Mouse (Mus musculus) bone marrow macrophage, adult 2 months (primary cell): ENCODE results near the gene Gstp1. TPM values are rescaled to one million over a fixed set of nuclear protein-coding genes. Genes with fewer than 3 reads are reported as not detected.

Source experiments
- H3K27ac ChIP-seq: 2 replicates; pipeline ENCODE4 v1.5.1; 2012; ENCODE audit warnings: low read depth, low read length; ENCODE audit not compliant: insufficient read depth
- H3K4me1 ChIP-seq: 2 replicates; pipeline ENCODE4 v1.6.1; 2012; ENCODE audit warnings: low read length; ENCODE audit not compliant: control insufficient read depth, insufficient read depth
- H3K4me3 ChIP-seq: 2 replicates; pipeline ENCODE4 v1.5.1; 2012; ENCODE audit warnings: mild to moderate bottlenecking, low read length, moderate library complexity; ENCODE audit not compliant: insufficient read depth
- CTCF ChIP-seq: IDR thresholded peaks from 2 replicates; pipeline ENCODE4 v1.5.1; 2012; ENCODE audit warnings: low read depth, mild to moderate bottlenecking, low read length, moderate library complexity
- POLR2A ChIP-seq: IDR thresholded peaks from 2 replicates; pipeline ENCODE4 v1.6.1; 2012; ENCODE audit warnings: mild to moderate bottlenecking, low read depth, low read length, borderline replicate concordance
- polyA plus RNA-seq: library from polyadenylated mRNA; stranded (reverse); fragments of >200 nt; gene quantifications from 2 replicates; pipeline ENCODE4 v1.2.4, GENCODE M21; 2012; ENCODE audit not compliant: missing spikeins, insufficient read depth, insufficient read length

Gstp1 gene
- polyA plus RNA-seq, 1 experiment, result 103 TPM

GRCm38 (mm10) chr19:4013066-4013465 lies 24.7 kb downstream of the Gstp1 start:
- peak; percentile 24; the same call in 1 of the 2 replicates for TF ChIP-seq CTCF
- TF ChIP-seq POLR2A, result no peak
- H3K27ac ChIP-seq, result no peak overlapping the region
- H3K4me3 ChIP-seq, result peak overlapping the region; percentile 31
- H3K4me1 ChIP-seq, result peaks cover 6% of the 10 kb centered on the region

GRCm38 (mm10) chr19:4012432-4013022 lies 25.3 kb downstream of the Gstp1 start, which contains the start of gene Ndufv1:
Gene Ndufv1 (minus strand): TSS chr19:4012806.
- no peak for TF ChIP-seq CTCF
- TF ChIP-seq POLR2A, result no peak
- peaks cover 6% of the 10 kb centered on the region for H3K4me1 ChIP-seq
- peak within 1 kb of the TSS; percentile 20 for H3K27ac ChIP-seq
- H3K4me3 ChIP-seq, result peak within 1 kb of the TSS; percentile 91

- no peak overlapping the region for H3K4me3 ChIP-seq
- no peak for TF ChIP-seq CTCF
- TF ChIP-seq POLR2A, result no peak
- peaks cover 6% of the 10 kb centered on the region for H3K4me1 ChIP-seq
- H3K27ac ChIP-seq, result no peak overlapping the region
These were observed 26.7 kb downstream of the Gstp1 start for GRCm38 (mm10) chr19:4011086-4011485.

GRCm38 (mm10) chr19:4005971-4006370 lies 31.8 kb downstream of the Gstp1 start:
- Histone ChIP-seq H3K4me3 (no peak overlapping the region), H3K27ac (no peak overlapping the region), H3K4me1 (peaks cover 5% of the 10 kb centered on the region)
- TF ChIP-seq CTCF (no peak), POLR2A (no peak)

GRCm38 (mm10) chr19:4005091-4005490 lies 32.7 kb downstream of the Gstp1 start:
- no peak overlapping the region for H3K4me3 ChIP-seq
- no peak overlapping the region for H3K27ac ChIP-seq
- H3K4me1 ChIP-seq, result peaks cover 7% of the 10 kb centered on the region
- no peak for TF ChIP-seq CTCF
- no peak for TF ChIP-seq POLR2A

GRCm38 (mm10) chr19:4004331-4004730 lies 33.5 kb downstream of the Gstp1 start:
- no peak for TF ChIP-seq POLR2A
- TF ChIP-seq CTCF, result no peak
- peaks cover 11% of the 10 kb centered on the region for H3K4me1 ChIP-seq
- H3K27ac ChIP-seq, result no peak overlapping the region
- no peak overlapping the region for H3K4me3 ChIP-seq

GRCm38 (mm10) chr19:4003641-4004040 lies 34.1 kb downstream of the Gstp1 start:
- TF ChIP-seq POLR2A (no peak), CTCF (no peak)
- H3K27ac ChIP-seq, result no peak overlapping the region
- H3K4me1 ChIP-seq, result peaks cover 18% of the 10 kb centered on the region
- no peak overlapping the region for H3K4me3 ChIP-seq

- TF ChIP-seq POLR2A (no peak), CTCF (no peak)
- H3K27ac ChIP-seq, result no peak within 1 kb of the TSS
- H3K4me1 ChIP-seq, result peaks cover 20% of the 10 kb centered on the region
- no peak within 1 kb of the TSS for H3K4me3 ChIP-seq
These were observed 34.7 kb downstream of the Gstp1 start, which contains the start of gene Doc2g for GRCm38 (mm10) chr19:4003112-4003511. Gene Doc2g (plus strand): TSS chr19:4003313.

GRCm38 (mm10) chr19:4001752-4002151 lies 36.0 kb downstream of the Gstp1 start:
- H3K27ac ChIP-seq, result no peak overlapping the region
- TF ChIP-seq POLR2A (no peak), CTCF (no peak)
- no peak overlapping the region for H3K4me3 ChIP-seq
- peaks cover 20% of the 10 kb centered on the region for H3K4me1 ChIP-seq

GRCm38 (mm10) chr19:4000949-4001525 lies 36.7 kb downstream of the Gstp1 start:
- peak overlapping the region; percentile 95 for H3K27ac ChIP-seq

More at GRCm38 (mm10) chr19:4000949-4001525, 36.7 kb downstream of the Gstp1 start:
- peaks cover 22% of the 10 kb centered on the region for H3K4me1 ChIP-seq
- TF ChIP-seq CTCF, result no peak
- peak overlapping the region; percentile 95 for H3K4me3 ChIP-seq
